7 mouse cellular contexts compared by ENCODE assay signal in genomic region chr10:73921579-73921978, GRCm38 (mm10).
DNase-seq lines count a peak whose midpoint lies in the region; ATAC-seq and TF ChIP-seq lines count a peak whose summit lies in the region.

No protein-coding gene starts in this region.

- WGBS in heart, postnatal 0 days, result 54% methylated on average over 3 of the region's 3 CpGs
- WGBS in heart, embryonic 10.5 days, result 63% methylated on average over 3 of the region's 3 CpGs
- WGBS in liver, postnatal 0 days (ENCODE audit: insufficient replicate concordance), result 49% methylated on average over 3 of the region's 3 CpGs

- no peak overlapping the region for H3K9ac ChIP-seq in heart, postnatal 0 days (replicated peaks; ENCODE audit: low read depth, low read length)
- H3K9ac ChIP-seq in liver, postnatal 0 days (replicated peaks), result no peak overlapping the region

- H3K27ac ChIP-seq in heart, postnatal 0 days (ENCODE audit: low read depth), result no peak overlapping the region
- H3K27ac ChIP-seq in heart, embryonic 10.5 days, result no peak overlapping the region
- H3K27ac ChIP-seq in liver, postnatal 0 days (ENCODE audit: low read depth), result no peak overlapping the region

- no peak for TF ChIP-seq EP300 in heart, postnatal 0 days (IDR thresholded peaks at IDR 0.05; ENCODE audit: low read depth)
- no peak for TF ChIP-seq EP300 in liver, postnatal 0 days (IDR thresholded peaks at IDR 0.05; ENCODE audit: low read depth)

- no peak for DNase-seq in heart, postnatal 0 days (ENCODE audit: low spot score)
- DNase-seq in heart, embryonic 10.5 days (ENCODE audit: low spot score), result no peak
- no peak for DNase-seq in liver, postnatal 0 days
- DNase-seq in liver (no peak), ZHBTc4 (ENCODE audit: low read depth, low spot score) (peak; percentile 19)
- peak; percentile 7 for DNase-seq in layer of hippocampus, adult 9-11 months

- no peaks in the 10 kb centered on the region for H3K27me3 ChIP-seq in heart, postnatal 0 days (ENCODE audit: control insufficient read depth, insufficient read depth, low read length)
- no peaks in the 10 kb centered on the region for H3K27me3 ChIP-seq in heart, embryonic 10.5 days (ENCODE audit: insufficient read depth, poor library complexity, severe bottlenecking)
- H3K27me3 ChIP-seq in liver, postnatal 0 days (ENCODE audit: insufficient read depth, low read length), result no peaks in the 10 kb centered on the region

- H3K4me2 ChIP-seq in heart, postnatal 0 days (ENCODE audit: low read depth, low read length), result no peak overlapping the region
- H3K4me2 ChIP-seq in liver, postnatal 0 days (ENCODE audit: low read depth, low read length), result no peak overlapping the region

- no peak overlapping the region for H3K4me3 ChIP-seq in heart, postnatal 0 days (ENCODE audit: low read depth, low read length)
- H3K4me3 ChIP-seq in heart, embryonic 10.5 days, result no peak overlapping the region
- no peak overlapping the region for H3K4me3 ChIP-seq in liver, postnatal 0 days (ENCODE audit: low read depth, low read length)

- TF ChIP-seq CTCF in heart, postnatal 0 days (IDR thresholded peaks at IDR 0.05; ENCODE audit: low read depth), result peak; percentile 57
- TF ChIP-seq CTCF in liver, postnatal 0 days (IDR thresholded peaks at IDR 0.05; ENCODE audit: low read depth), result peak; percentile 33

- no peak for ATAC-seq in heart, postnatal 0 days (ENCODE audit: insufficient read depth, low read depth)
- ATAC-seq in liver, postnatal 0 days, result no peak
- no peak for ATAC-seq in inflammation-experienced regulatory T-cells, adult 6 months

- H3K9me3 ChIP-seq in heart, postnatal 0 days (replicated peaks; ENCODE audit: control insufficient read depth, low read length), result no peaks in the 10 kb centered on the region
- no peaks in the 10 kb centered on the region for H3K9me3 ChIP-seq in heart, embryonic 10.5 days
- no peaks in the 10 kb centered on the region for H3K9me3 ChIP-seq in liver, postnatal 0 days (ENCODE audit: low read length)

- no peaks in the 10 kb centered on the region for H3K4me1 ChIP-seq in heart, postnatal 0 days (ENCODE audit: control insufficient read depth, insufficient read depth)
- H3K4me1 ChIP-seq in heart, embryonic 10.5 days, result no peaks in the 10 kb centered on the region
- no peaks in the 10 kb centered on the region for H3K4me1 ChIP-seq in liver, postnatal 0 days (ENCODE audit: insufficient read depth)

- no peaks in the 10 kb centered on the region for H3K36me3 ChIP-seq in heart, postnatal 0 days (replicated peaks; ENCODE audit: control insufficient read depth, insufficient read depth, low read length)
- no peaks in the 10 kb centered on the region for H3K36me3 ChIP-seq in heart, embryonic 10.5 days
- no peaks in the 10 kb centered on the region for H3K36me3 ChIP-seq in liver, postnatal 0 days (replicated peaks; ENCODE audit: insufficient read depth, low read length)

Comparison
In these comparisons a context has a peak if more than half of its experiments do, and no peak if none do; other contexts are left out.
1. DNase-seq: peak in ZHBTc4 (single experiment) and layer of hippocampus, adult 9-11 months (single experiment); none in heart, postnatal 0 days (single experiment), heart, embryonic 10.5 days (single experiment), liver, postnatal 0 days (single experiment) and liver (single experiment).